Mouse (Mus musculus) liver, embryonic 14.5 days (tissue): ENCODE data around the gene Fbxw4.

Experiments
- CTCF ChIP-seq: IDR thresholded peaks from 2 replicates; pipeline ENCODE4 v1.5.1; 2016; ENCODE audit warnings: antibody characterized with exemption, low read depth, control low read depth
- EP300 ChIP-seq: IDR thresholded peaks from 2 replicates; pipeline ENCODE4 v1.6.1; 2016; ENCODE audit warnings: antibody characterized with exemption, low read depth

DNA sequence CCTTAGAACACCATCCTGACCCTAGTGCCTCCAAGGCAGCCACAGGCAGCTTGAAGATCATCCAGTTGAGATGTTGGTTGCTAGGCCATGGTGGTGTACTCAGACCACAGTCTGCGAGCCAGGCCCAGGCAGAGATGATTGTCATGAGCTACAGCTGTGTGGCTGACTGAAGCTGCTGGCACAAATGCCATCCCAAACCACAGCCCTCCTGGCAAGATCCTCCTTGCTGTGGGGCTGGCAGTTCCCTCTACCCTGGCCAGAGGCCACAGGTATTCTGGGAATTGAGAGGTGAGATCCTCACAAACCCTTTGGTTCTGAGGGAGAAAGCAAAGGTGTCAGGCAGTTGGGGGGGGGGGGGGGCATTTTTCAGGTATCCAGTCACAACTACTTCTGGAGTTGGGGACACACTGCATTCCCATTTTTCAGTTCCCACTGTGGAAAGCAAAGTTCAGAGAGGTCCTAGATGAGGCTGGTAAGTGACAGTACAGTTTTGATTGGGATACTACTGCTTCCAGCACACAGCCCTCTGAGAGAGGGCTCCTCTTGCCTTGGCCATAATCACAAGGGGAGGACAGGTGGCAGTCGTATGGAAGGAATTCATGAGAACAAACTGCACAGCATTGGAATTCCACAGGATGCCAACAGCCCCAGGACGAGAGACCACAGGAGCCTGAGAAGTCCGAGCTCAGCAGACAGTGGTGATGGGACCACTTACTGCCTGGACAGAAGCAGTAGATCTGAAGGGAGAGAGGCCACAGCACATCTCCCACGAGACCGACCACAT, 72.4 kb downstream of the Fbxw4 start:
- TF ChIP-seq EP300 (no peak), CTCF (no peak)
